Mouse (Mus musculus) intestine, embryonic 15.5 days (tissue): ENCODE data around the gene Ahr. TPM values are rescaled to one million over a fixed set of nuclear protein-coding genes. Genes with fewer than 3 reads are reported as not detected.
A peak's percentile ranks its signal among the peaks of the same experiment; 100 is the strongest.

Source experiments
- ATAC-seq: fragments of 200-750 bp; cut with Nextera tagmentation; 2 replicates; pipeline ENCODE4 v1.8.0; 2017; ENCODE audit warnings: moderate TSS enrichment, moderate library complexity
- H3K27ac ChIP-seq: fragments of 300-500 bp; sonication (generic); 2 replicates; pipeline ENCODE4 v1.5.1; 2015; ENCODE audit warnings: mild to moderate bottlenecking, inconsistent platforms
- H3K27me3 ChIP-seq: fragments of 300-500 bp; sonication (generic); replicated peaks from 2 replicates; pipeline ENCODE4 v1.6.1; 2015; ENCODE audit warnings: inconsistent platforms
- H3K36me3 ChIP-seq: fragments of 300-500 bp; sonication (generic); 2 replicates; pipeline ENCODE4 v1.6.1; 2015; ENCODE audit warnings: inconsistent platforms
- H3K4me1 ChIP-seq: fragments of 300-500 bp; sonication (generic); replicated peaks from 2 replicates; pipeline ENCODE4 v1.6.1; 2015; ENCODE audit warnings: inconsistent platforms
- H3K4me2 ChIP-seq: fragments of 300-500 bp; sonication (generic); replicated peaks from 2 replicates; pipeline ENCODE4 v1.6.1; 2015; ENCODE audit warnings: mild to moderate bottlenecking, inconsistent platforms
- H3K4me3 ChIP-seq: fragments of 300-500 bp; sonication (generic); replicated peaks from 2 replicates; pipeline ENCODE4 v1.5.1; 2015; ENCODE audit warnings: inconsistent platforms
- H3K9ac ChIP-seq: fragments of 300-500 bp; sonication (generic); 2 replicates; pipeline ENCODE4 v1.6.1; 2015; ENCODE audit warnings: inconsistent platforms
- H3K9me3 ChIP-seq: fragments of 300-500 bp; sonication (generic); 2 replicates; pipeline ENCODE4 v1.6.1; 2016; ENCODE audit warnings: inconsistent platforms
- whole genome bisulfite sequencing: fragments of 180-500 bp; shearing (Covaris S2); methylation state at CpG from one replicate; pipeline ENCODE4 v1.1.7; 2015; 5-methylcytosine and 5-hydroxymethylcytosine counted together
- polyA plus RNA-seq: library from polyadenylated mRNA; unstranded; fragments of >200 nt; fragmentation: Nextera tagmentation; extraction: Ambion mirVana; gene quantifications from 2 replicates; pipeline ENCODE4 v1.2.1, GENCODE M21; 2015

The Ahr gene
- polyA plus RNA-seq, 1 experiment from 2014 or later = 8.6 TPM

DNA sequence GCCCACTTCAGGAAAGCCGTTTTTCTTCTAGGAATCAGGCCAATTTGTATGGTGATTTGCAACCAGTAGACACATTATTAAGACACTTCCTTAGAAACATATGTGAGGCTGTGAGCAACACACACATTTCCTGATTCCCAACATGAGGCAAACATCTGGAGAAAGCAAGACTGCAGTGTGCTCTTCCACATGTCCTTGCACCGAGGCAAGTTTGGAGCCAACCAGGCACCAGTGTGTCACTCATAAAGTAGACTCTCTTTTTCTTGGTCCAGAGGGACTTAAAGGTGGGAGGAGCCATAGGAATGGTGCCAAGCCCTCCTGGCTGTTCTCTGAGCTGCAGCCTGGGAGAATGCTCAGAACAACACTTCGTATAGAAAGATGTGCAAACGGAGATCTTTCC, 39.6 kb downstream of the Ahr start:
- no peak overlapping the region for H3K4me2 ChIP-seq
- H3K36me3 ChIP-seq = no peaks in the 10 kb centered on the region
- no peaks in the 10 kb centered on the region for H3K4me1 ChIP-seq
- H3K9ac ChIP-seq = no peak overlapping the region
- H3K9me3 ChIP-seq = no peaks in the 10 kb centered on the region
- 50% methylated on average over 4 of the region's 4 CpGs for WGBS
- no peak overlapping the region for H3K27ac ChIP-seq
- H3K4me3 ChIP-seq = no peak overlapping the region
- H3K27me3 ChIP-seq = no peaks in the 10 kb centered on the region
- ATAC-seq = peak; percentile 55; the same call in 1 of the 2 replicates

DNA sequence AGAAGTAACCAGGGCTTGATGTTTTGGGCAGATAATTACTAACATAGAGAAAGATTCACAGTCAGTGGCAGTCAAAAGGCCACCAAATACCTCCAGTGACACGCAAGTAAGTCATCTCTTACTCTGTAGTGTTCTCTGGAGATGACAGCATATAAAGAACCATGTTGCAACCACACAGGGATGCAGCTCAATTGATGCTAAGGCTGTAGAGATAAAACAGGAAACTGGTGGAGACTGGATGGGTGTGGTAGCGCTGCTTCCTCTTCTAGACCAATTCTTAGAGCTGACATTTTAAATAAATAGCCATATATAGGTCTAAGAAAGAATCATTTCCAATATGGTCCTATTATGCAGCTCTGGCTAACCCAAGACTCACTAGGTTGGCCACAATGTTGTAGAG, 54.1 kb downstream of the Ahr start:
- Histone ChIP-seq H3K9ac (no peak overlapping the region), H3K4me1 (no peaks in the 10 kb centered on the region), H3K4me2 (no peak overlapping the region), H3K27ac (no peak overlapping the region), H3K4me3 (no peak overlapping the region), H3K36me3 (no peaks in the 10 kb centered on the region), H3K9me3 (no peaks in the 10 kb centered on the region), H3K27me3 (no peaks in the 10 kb centered on the region)
- no peak for ATAC-seq
- 80% methylated on average over 2 of the region's 2 CpGs for WGBS

DNA sequence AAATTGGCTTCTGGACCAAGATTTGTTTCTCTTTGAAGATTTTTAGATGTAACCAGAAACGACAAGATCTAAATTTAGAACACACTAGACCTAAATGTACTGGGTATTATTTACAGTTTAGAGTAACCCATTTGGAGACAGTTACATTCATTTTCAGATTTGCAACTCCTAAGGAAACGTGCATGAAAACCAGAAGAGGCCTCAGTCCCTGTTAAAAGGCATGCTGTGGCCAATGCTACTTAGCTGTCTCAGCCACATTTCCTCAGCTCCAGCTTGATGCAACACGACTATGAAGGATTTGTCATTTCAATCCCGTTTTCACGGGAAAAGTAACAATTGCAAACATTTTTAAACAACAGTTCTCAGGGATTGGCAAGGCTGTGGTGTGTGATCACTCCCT, 55.9 kb downstream of the Ahr start:
- Histone ChIP-seq H3K9me3 (no peaks in the 10 kb centered on the region), H3K4me1 (no peaks in the 10 kb centered on the region), H3K27me3 (no peaks in the 10 kb centered on the region), H3K4me2 (no peak overlapping the region), H3K36me3 (no peaks in the 10 kb centered on the region), H3K9ac (no peak overlapping the region), H3K27ac (no peak overlapping the region), H3K4me3 (no peak overlapping the region)
- WGBS = 69% methylated on average over 5 of the region's 5 CpGs
- no peak for ATAC-seq

DNA sequence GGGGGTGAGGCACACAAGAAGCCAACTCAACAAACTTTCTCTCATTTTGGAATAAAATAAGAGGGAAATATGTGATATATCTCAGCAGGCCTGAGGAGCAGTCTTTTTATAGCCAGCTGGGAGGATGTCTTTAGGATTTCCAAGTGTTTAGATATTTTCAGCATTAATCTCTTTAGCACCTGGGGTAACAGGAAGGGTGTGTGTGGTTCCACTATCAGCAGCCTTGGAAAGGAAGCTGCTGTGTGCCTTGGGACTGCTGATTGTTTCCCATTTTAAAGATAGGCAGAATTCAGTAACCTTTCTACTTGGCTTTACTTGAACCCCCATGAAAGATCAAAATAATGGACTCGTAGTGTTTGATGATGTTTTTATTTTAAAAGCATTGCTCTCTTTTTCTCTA, 71.4 kb downstream of the Ahr start:
- no peaks in the 10 kb centered on the region for H3K9me3 ChIP-seq
- H3K27me3 ChIP-seq = no peaks in the 10 kb centered on the region
- H3K4me2 ChIP-seq = no peak overlapping the region
- WGBS = 75% methylated on average over 1 of the region's 1 CpGs
- H3K4me3 ChIP-seq = no peak overlapping the region
- no peak overlapping the region for H3K9ac ChIP-seq
- ATAC-seq = no peak
- no peaks in the 10 kb centered on the region for H3K36me3 ChIP-seq
- no peak overlapping the region for H3K27ac ChIP-seq
- no peaks in the 10 kb centered on the region for H3K4me1 ChIP-seq

DNA sequence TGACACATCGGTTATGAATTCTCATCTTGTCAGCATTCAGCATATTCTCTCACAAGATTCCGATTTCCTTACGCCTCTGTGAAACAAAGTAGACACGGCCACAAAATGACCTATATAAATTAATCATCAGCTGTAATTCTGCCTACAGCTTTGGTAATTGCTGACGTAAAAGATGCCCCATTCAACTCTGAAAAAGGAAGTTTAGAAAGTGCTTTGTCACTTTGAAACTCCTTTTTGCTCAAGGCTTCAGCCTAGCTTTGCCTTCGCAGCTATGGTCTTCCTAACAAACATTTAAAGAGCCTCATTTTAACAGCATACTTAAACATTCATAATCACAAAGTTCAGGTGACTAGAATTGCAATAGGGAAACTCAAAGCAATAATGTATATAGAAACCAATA, 72.2 kb downstream of the Ahr start:
- Histone ChIP-seq H3K9me3 (no peaks in the 10 kb centered on the region), H3K9ac (no peak overlapping the region), H3K4me3 (no peak overlapping the region), H3K4me1 (no peaks in the 10 kb centered on the region), H3K4me2 (no peak overlapping the region), H3K36me3 (no peaks in the 10 kb centered on the region), H3K27me3 (no peaks in the 10 kb centered on the region), H3K27ac (no peak overlapping the region)
- no peak for ATAC-seq
- WGBS = 77% methylated on average over 6 of the region's 6 CpGs

DNA sequence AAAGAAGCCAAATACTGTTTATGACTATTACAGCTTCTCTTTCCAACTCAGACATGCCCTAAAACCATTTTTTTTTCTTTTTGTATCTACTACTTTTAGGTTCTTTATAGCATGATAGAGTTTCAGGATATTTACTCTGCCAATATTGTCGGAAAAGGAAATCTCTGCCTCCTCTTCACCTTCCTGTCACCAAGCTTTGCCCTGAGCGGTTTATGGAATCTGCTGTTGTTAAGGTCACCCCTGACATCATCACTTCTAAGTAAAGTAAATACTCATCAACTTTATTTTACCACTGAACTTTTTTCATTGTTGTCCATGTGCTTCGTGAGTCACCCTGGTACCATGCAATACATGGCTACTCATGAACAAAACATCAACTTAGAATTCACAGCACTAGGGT, 75.2 kb downstream of the Ahr start:
- H3K4me1 ChIP-seq = no peaks in the 10 kb centered on the region
- no peak for ATAC-seq
- H3K27ac ChIP-seq = no peak overlapping the region
- WGBS = 60% methylated on average over 3 of the region's 3 CpGs
- H3K36me3 ChIP-seq = no peaks in the 10 kb centered on the region
- H3K27me3 ChIP-seq = no peaks in the 10 kb centered on the region
- no peaks in the 10 kb centered on the region for H3K9me3 ChIP-seq
- H3K4me3 ChIP-seq = no peak overlapping the region
- no peak overlapping the region for H3K9ac ChIP-seq
- H3K4me2 ChIP-seq = no peak overlapping the region
